Mouse (Mus musculus) gastrocnemius, adult 2 months (tissue): ENCODE data around the gene Mief1. TPM values are rescaled to one million over a fixed set of nuclear protein-coding genes. Genes with fewer than 3 reads are reported as not detected.

Experiments used
- DNase-seq: peaks from one replicate; pipeline ENCODE4 v3.0.0; 2022
- H3K27ac ChIP-seq: fragments of 200-600 bp; 2 replicates; pipeline ENCODE4 v1.8.1; 2022; ENCODE audit warnings: mild to moderate bottlenecking
- H3K4me3 ChIP-seq: fragments of 200-600 bp; 2 replicates; pipeline ENCODE4 v1.8.1; 2022; ENCODE audit warnings: mild to moderate bottlenecking, moderate library complexity
- CTCF ChIP-seq: fragments of 200-600 bp; IDR thresholded peaks from 2 replicates; pipeline ENCODE4 v1.8.1; 2022; ENCODE audit warnings: antibody characterized with exemption, mild to moderate bottlenecking, moderate library complexity
- intact Hi-C: fragments of 180-260 bp; cut with DNase I; formaldehyde crosslinking; loops from one replicate; pipeline ENCODE4 v1.15.1; 2025
- long read RNA-seq, 2 experiments: library from polyadenylated mRNA; stranded (forward); transcript quantifications; one replicate each; pipeline ENCODE4 v2.0.0; 2021
- total RNA-seq, 2 experiments: library from RNA; stranded (reverse); gene quantifications; 2 replicates each; pipeline ENCODE4 v1.2.3; 2021

Gene Mief1
- 10 to 100 TPM; 20.6 to 24.6 TPM for total RNA-seq
- long read RNA-seq, experiment 1, full-length matches to known transcripts, result 17 of 36 reads
- long read RNA-seq, experiment 1, partial matches to known transcripts, result 6 of 36 reads
- long read RNA-seq, experiment 1, other reads (novel, unspliced or antisense), result 13 of 36 reads
- long read RNA-seq, experiment 2, full-length matches to known transcripts, result 10 of 24 reads
- long read RNA-seq, experiment 2, partial matches to known transcripts, result 7 of 24 reads
- long read RNA-seq, experiment 2, other reads (novel, unspliced or antisense), result 7 of 24 reads

DNA sequence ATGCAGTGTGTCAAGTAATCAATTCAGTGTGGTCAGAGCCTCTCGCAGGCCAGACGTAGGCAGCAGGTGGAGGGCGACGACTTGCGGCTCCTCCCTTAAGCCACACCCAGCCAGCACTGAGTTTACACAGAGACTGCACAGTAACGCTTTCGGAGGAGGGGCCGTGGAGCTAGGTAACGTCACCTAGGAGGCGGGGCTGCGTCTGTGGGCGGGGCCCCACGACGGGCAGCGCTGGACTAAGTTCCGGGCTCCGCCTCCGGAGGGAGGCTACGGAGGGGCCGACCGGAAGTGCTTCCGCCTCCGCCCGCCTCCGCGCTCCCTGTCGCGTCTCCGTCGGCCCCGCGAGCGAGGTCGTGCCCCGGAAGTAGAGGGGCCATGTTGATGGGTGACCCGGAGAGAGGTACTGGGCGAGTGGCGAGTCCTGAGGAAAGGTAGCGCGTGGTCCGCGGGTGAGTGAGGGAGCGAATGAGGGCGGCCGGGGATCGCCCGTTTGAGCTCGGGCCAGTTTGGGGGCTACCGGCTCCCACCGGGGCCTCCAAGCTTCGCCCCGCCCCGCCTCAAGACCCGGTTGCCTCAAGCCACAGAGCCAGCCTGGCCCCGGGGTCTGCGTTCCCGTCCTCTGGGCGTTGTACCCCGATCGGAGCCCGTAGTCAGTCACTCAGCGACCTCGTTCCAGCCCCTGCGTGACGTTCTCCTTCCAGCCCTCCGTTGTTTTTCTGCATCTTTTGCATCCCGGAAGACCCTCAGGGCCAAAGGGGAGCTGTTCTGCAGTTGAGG lies at the start of gene Mief1:
TSS of gene Mief1 (plus strand) at position 286 of the 777 bp plus-strand sequence.
- no peak; the same call in 1 of the 2 replicates for TF ChIP-seq CTCF
- Histone ChIP-seq H3K4me3 (peak within 1 kb of the TSS; percentile 99), H3K27ac (peak within 1 kb of the TSS; percentile 91)
- intact Hi-C loops, result loop anchor here (2.0 to 10.0 kb wide), 2 partner anchors 21 to 289 kb away; partner anchors contain the start of gene Atf4
- DNase-seq, result peak; percentile 99

DNA sequence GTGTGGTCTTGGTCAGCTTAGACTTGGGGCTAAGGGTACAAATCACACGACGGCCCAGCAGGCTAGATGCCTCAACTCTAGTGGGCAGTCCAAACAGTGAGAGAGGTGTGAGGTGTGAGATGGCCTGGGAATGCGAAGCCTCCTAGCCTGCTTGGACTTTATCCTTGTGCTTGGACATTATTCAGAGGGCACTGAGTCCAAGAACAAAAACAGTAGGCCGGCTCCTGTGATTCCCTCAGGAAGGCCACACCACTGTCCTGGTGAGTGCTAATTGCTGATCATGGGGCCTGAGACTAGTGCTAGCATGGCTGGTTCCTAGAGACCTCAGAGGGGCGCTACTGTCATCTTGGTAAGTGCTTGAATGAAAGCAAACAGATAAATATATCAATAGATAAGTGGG lies 44.9 kb upstream of the Mief1 start:
- intact Hi-C loops, result no loop called here
- H3K4me3 ChIP-seq, result no peak overlapping the region
- TF ChIP-seq CTCF, result no peak
- no peak for DNase-seq
- H3K27ac ChIP-seq, result no peak overlapping the region

DNA sequence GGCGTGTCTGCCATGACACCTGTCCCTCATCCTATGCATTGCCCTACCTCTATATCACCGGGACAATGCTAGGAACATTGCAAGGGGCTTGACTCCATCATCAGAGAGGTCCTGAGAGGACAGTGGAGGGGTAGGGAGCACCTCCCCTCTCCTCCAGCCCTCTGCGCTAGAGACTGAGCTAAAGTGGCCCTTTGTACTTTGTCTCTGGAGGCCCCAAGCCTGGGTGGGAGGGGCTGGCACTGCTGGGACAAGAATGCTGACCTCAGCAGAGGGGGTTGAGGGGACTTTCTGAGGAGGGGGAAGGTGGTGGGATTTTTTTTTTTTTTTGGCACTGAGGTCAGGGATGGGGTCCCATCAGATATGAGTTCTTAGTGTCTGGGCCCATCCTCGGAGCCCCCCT lies 43.7 kb upstream of the Mief1 start:
- Histone ChIP-seq H3K27ac (no peak overlapping the region), H3K4me3 (no peak overlapping the region)
- no peak for DNase-seq
- TF ChIP-seq CTCF, result no peak
- intact Hi-C loops, result no loop called here

DNA sequence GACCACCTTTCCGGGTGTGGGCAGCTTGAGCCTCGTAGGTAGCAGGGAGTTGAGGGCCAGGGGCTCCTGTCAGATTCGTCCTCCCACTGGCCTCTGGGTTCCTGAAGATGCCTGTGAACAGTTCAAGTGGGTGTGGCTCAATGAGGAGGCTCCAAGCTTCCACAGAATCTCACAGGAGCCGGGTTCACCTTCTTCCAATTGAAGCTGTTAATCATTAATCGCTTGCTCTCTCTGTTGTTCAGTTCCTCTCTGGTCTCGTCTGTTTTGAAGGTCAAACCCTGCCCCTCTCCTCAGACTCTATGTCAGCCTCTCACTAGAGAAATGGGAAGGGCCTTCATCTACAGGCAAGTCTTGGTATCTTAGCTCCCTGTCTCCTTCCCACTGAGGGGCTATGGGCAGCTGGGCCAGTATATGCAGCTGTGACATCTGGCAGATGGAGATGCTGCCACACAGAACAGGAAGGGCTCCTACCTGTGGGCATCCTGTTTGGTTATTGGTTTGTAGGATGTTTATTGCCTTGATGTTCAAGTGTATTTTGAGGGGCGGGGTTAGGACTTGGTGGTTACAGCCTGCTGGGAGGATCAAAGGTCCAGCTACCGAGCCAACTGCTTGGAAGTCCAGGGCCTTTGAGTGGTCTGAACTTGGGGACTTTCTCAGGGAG lies 42.1 kb upstream of the Mief1 start:
- Histone ChIP-seq H3K4me3 (no peak overlapping the region), H3K27ac (no peak overlapping the region)
- no peak for DNase-seq
- intact Hi-C loops, result no loop called here
- TF ChIP-seq CTCF, result no peak

DNA sequence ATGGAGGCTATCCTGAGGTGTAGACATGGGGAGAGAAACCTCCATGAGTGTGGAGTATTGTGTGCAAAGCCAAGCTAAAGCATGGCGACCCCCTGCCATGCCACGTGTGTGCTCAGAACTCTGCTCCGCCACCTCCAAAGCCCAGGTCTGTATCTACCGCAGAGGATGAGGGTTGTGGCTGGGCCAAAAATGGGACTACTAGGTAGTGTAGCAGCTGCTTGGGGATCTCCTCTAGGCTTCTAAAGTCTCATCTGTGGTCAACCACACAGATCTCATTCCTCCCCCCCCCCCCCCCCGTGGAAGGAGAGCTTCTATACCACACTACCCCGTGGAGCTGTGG lies 41.6 kb upstream of the Mief1 start:
- Histone ChIP-seq H3K4me3 (no peak overlapping the region), H3K27ac (no peak overlapping the region)
- no peak for DNase-seq
- intact Hi-C loops, result no loop called here
- no peak for TF ChIP-seq CTCF

DNA sequence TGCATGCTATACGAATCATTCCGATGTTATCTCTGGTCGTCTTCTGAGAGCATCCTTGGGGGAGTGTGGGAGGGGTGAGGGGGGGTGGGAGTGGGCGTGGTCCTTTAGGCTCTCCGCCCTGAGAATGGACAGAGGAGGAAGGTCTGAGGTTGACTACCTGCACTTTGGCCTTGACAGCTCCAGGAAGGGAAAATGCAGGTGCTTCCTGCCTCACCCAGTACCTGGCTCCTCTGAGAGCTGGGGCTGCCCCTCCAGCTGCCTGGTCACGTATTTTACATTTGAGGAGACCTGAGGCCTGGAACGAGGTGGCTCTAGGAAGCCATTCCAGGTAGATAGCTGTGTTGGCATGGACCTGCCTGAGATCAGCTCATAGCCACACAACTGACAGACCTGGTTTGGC lies 41.0 kb upstream of the Mief1 start:
- H3K27ac ChIP-seq, result no peak overlapping the region

DNA sequence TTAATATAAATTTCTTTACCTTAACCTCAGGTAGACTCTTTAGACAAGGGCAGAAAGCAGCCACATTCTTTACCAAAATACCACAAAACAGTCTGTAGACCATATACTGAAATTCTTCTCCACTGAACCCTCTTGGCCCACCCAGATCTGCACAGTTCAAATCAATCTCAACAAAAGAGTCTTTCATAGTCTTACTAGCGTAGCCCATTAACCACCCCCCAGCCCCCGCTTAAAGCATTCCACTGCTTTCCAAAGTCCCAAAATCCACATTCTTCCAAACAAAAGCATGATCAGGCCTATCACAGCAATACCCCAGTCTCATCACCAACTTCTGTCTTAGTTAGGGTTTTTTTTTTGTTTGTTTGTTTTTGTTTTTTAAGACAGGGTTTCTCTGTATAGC lies 34.3 kb upstream of the Mief1 start:
- H3K27ac ChIP-seq, result no peak overlapping the region
- TF ChIP-seq CTCF, result no peak
- DNase-seq, result no peak
- intact Hi-C loops, result no loop called here
- no peak overlapping the region for H3K4me3 ChIP-seq

More for the DNA sequence above, 41.0 kb upstream of the Mief1 start:
- H3K4me3 ChIP-seq, result no peak overlapping the region
- no peak for DNase-seq
- intact Hi-C loops, result no loop called here
- no peak for TF ChIP-seq CTCF

DNA sequence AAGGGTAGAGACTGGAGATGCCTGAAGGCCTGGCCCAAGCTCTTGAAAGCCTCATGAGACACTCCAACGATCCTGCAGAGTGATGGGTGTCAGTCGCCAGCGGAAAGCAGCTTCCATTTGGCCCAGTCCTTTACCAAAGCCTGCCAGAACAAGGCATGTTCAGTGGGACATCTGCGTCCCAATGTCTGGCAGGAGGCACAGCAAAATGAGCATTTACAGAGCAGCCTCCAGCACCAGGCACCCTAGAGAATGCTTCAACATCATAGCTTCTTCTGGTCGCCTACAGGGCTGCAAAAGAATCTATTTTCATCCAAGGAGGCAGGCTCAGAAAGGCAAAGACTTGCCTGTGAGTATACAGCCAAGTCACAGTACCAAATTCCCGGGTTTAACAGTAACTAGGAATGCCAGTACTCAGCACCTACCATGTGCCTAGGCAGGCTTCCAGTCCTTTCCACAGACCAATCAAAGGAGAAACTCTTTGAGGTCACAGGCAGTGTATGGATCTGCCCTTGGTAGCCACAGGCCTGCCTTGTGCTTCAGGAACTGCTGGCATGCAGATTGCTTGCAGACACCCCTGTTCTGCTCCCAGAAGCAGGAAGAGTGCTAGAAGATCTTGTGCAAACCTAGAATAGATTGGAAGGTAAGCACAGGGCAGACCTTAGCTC lies 31.6 kb upstream of the Mief1 start:
- no peak for TF ChIP-seq CTCF
- Histone ChIP-seq H3K4me3 (no peak overlapping the region), H3K27ac (no peak overlapping the region)
- DNase-seq, result no peak
- intact Hi-C loops, result no loop called here

DNA sequence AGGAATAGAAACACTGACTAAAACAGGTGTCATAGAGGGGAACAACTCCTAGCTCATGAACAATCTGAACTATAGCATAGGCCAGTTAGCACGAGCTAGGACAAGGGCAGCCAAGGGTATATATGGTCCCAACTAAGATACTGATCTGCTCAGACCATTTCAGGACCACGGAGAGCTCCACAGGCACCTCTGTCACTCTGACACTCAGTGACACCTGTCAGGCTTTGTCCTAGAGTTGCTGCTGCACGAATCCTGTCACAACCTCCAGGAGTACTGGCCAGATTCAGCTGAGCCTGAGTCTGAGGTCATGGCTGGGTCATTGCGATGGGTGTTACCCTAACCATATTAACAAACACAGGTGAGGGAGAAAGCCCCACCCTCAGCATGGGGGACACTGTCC lies 30.4 kb upstream of the Mief1 start:
- no peak overlapping the region for H3K27ac ChIP-seq
- no peak for TF ChIP-seq CTCF
- intact Hi-C loops, result no loop called here
- DNase-seq, result no peak
- H3K4me3 ChIP-seq, result no peak overlapping the region

DNA sequence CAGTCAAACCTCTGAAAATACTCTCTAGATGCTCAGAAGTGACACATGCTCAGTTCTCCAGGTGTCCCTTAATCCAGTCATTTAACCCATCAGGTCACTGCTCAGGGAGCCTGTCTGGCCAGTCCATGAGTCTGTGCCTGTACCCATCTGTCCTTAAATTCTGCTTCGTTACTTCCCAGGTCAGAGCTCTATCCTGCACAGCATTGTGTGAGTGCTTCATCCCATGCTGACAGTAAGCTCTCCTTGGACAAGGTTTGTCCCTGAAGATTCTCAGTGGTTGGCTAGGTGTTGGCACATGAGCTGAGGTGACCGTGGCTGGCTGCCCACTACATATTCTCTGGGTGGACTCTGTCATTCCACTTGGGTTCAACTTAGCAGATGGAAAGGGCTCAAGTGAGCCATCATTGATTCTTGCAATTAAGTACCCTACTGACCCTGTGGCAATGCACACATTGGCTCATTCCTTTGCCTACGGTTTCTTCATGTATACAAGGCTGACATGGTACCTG lies 27.7 kb upstream of the Mief1 start:
- Histone ChIP-seq H3K4me3 (no peak overlapping the region), H3K27ac (no peak overlapping the region)
- intact Hi-C loops, result no loop called here
- DNase-seq, result no peak
- TF ChIP-seq CTCF, result no peak

DNA sequence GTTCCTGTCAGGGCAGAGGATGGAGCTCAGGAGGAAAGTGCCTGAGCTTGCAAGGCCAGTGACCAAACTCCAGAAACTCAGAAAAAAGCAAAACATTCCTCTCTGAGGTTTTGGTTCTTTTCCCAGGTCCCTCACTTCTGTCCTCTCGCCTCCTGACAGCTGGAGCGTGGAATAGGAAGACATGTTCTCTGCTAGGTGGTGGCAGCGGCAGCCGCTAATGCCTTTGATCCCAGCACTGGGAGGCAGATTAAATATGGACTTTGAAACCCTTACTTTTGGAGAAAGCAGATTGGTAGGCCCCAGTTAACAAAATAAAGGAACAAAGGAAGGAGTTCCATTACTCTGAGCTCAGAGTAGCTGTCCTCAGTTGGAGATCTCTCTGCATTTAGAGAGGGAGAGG lies 25.4 kb upstream of the Mief1 start:
- H3K27ac ChIP-seq, result no peak overlapping the region
- no peak overlapping the region for H3K4me3 ChIP-seq
- TF ChIP-seq CTCF, result no peak
- DNase-seq, result no peak
- intact Hi-C loops, result no loop called here

DNA sequence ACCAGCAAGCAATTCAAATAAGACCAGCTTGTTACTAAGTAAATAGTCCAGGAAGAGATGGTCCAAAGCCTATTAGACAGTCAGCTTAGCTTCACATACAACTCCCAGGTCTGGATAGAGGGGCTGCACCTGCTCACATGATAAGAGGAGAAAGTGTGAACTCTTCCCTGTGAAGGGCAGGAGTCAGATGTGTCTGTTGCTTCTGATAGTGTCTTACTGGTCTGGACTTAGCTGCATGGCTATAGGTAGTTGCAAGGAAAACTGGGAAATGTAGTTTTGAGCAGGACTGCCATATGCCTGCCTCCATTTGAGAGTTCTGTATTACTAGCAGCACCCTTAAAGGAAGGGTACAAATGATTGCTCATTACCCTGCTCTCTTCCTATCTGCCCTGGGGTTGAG lies 20.1 kb upstream of the Mief1 start:
- no peak overlapping the region for H3K27ac ChIP-seq
- intact Hi-C loops, result no loop called here
- no peak for DNase-seq

More for the DNA sequence above, 20.1 kb upstream of the Mief1 start:
- no peak for TF ChIP-seq CTCF
- H3K4me3 ChIP-seq, result no peak overlapping the region
